Mouse (Mus musculus) lung, postnatal 0 days (tissue): ENCODE measurements at regions not wholly inside any gene's neighbourhood (a gene's known extent, or its start where the extent isn't known, plus 50 kb on each side); places are given as distances from the start of the nearest gene placed in this dataset.

Experiments
- CTCF ChIP-seq: IDR thresholded peaks from 2 replicates; pipeline ENCODE4 v1.5.1; 2016; ENCODE audit warnings: antibody characterized with exemption, mild to moderate bottlenecking
- EP300 ChIP-seq: IDR thresholded peaks from 2 replicates; pipeline ENCODE4 v1.6.1; 2016; ENCODE audit warnings: antibody characterized with exemption, mild to moderate bottlenecking, control low read depth

- TF ChIP-seq EP300 (no peak), CTCF (no peak)
Measured at GRCm38 (mm10) chr16:9274583-9275100, 444.7 kb downstream of the 1810013L24Rik start.
